Mouse (Mus musculus) heart, postnatal 36 days (tissue): ENCODE measurements at regions not wholly inside any gene's neighbourhood (a gene's known extent, or its start where the extent isn't known, plus 50 kb on each side); places are given as distances from the start of the nearest gene placed in this dataset.

Source experiments
- DNase-seq, 2 experiments: peaks; one replicate each; pipeline ENCODE4 v3.0.0; 2021 to 2022
- intact Hi-C: fragments of 180-260 bp; cut with DNase I; formaldehyde crosslinking; loops from one replicate; pipeline ENCODE4 v1.15.1; 2025

- intact Hi-C loops, result no loop called here
- no peak for DNase-seq
Observed at GRCm38 (mm10) chr19:36229315-36229714, 109.4 kb upstream of the Ankrd1 start.

- intact Hi-C loops, result no loop called here
- peak in 1 of 2 experiments; percentile 20 for DNase-seq
Observed at GRCm38 (mm10) chr19:36229941-36230340, 110.0 kb upstream of the Ankrd1 start.

- intact Hi-C loops, result no loop called here
Observed at GRCm38 (mm10) chr19:36235131-36235530, 113.0 kb upstream of the Pcgf5 start.

GRCm38 (mm10) chr19:36236576-36237345, 111.3 kb upstream of the Pcgf5 start:
- intact Hi-C loops, result no loop called here
- DNase-seq, result no peak

More at GRCm38 (mm10) chr19:36235131-36235530, 113.0 kb upstream of the Pcgf5 start:
- DNase-seq, result no peak

GRCm38 (mm10) chr19:36237751-36238150, 110.4 kb upstream of the Pcgf5 start:
- intact Hi-C loops, result no loop called here
- DNase-seq, result no peak

GRCm38 (mm10) chr19:36238536-36238935, 109.6 kb upstream of the Pcgf5 start:
- DNase-seq, result no peak
- intact Hi-C loops, result no loop called here

- no peak for DNase-seq
- intact Hi-C loops, result no loop called here
Observed at GRCm38 (mm10) chr19:36242396-36242795, 105.7 kb upstream of the Pcgf5 start.

GRCm38 (mm10) chr19:36242946-36243345, 105.2 kb upstream of the Pcgf5 start:
- intact Hi-C loops, result no loop called here
- no peak for DNase-seq

- DNase-seq, result no peak
- intact Hi-C loops, result no loop called here
Observed at GRCm38 (mm10) chr19:36252522-36252921, 95.6 kb upstream of the Pcgf5 start.

GRCm38 (mm10) chr19:36257748-36258538, 90.2 kb upstream of the Pcgf5 start:
- DNase-seq, result peak; percentile 62 to 71
- intact Hi-C loops, result loop anchor here (1.0 to 2.0 kb wide), 2 partner anchors 91 to 139 kb away; no protein-coding TSS in a partner anchor

- DNase-seq, result no peak
- intact Hi-C loops, result loop anchor here (2.0 to 5.0 kb wide), 3 partner anchors 79 to 175 kb away; no protein-coding TSS in a partner anchor
Observed at GRCm38 (mm10) chr19:36261819-36262218, 86.3 kb upstream of the Pcgf5 start.

GRCm38 (mm10) chr19:36263923-36264322, 84.2 kb upstream of the Pcgf5 start:
- intact Hi-C loops, result loop anchor here (2.0 to 5.0 kb wide), 3 partner anchors 81 to 173 kb away; no protein-coding TSS in a partner anchor
- DNase-seq, result peak; percentile 26 to 44

- peak in 1 of 2 experiments; percentile 49 for DNase-seq
- intact Hi-C loops, result loop anchor here (5.0 kb wide), 1 partner anchor 173 kb away; no protein-coding TSS in a partner anchor
Observed at GRCm38 (mm10) chr19:36264397-36264796, 83.7 kb upstream of the Pcgf5 start.

- no peak for DNase-seq
- intact Hi-C loops, result loop anchor here (5.0 kb wide), 1 partner anchor 82 kb away; the partner anchor contains the start of gene Pcgf5
Observed at GRCm38 (mm10) chr19:36265276-36265675, 82.8 kb upstream of the Pcgf5 start.

GRCm38 (mm10) chr19:36266346-36266745, 81.8 kb upstream of the Pcgf5 start:
- no peak for DNase-seq
- intact Hi-C loops, result loop anchor here (5.0 kb wide), 1 partner anchor 81 kb away; the partner anchor contains the start of gene Pcgf5

GRCm38 (mm10) chr19:36273466-36273865, 74.6 kb upstream of the Pcgf5 start:
- intact Hi-C loops, result no loop called here
- DNase-seq, result no peak

GRCm38 (mm10) chr19:36285465-36285864, 62.6 kb upstream of the Pcgf5 start:
- DNase-seq, result no peak
- intact Hi-C loops, result no loop called here

- no peak for DNase-seq
- intact Hi-C loops, result no loop called here
Observed at GRCm38 (mm10) chr19:36290778-36291177, 57.3 kb upstream of the Pcgf5 start.

GRCm38 (mm10) chr19:36293177-36293969, 54.7 kb upstream of the Pcgf5 start:
- intact Hi-C loops, result no loop called here
- DNase-seq, result no peak
